Mouse (Mus musculus): ENCODE results near the gene Prpf6. TPM values are rescaled to one million over a fixed set of nuclear protein-coding genes. Genes with fewer than 3 reads are reported as not detected.

Gene Prpf6
- polyA plus RNA-seq, 1 experiment from 2014 or later = 38.9 TPM

DNA sequence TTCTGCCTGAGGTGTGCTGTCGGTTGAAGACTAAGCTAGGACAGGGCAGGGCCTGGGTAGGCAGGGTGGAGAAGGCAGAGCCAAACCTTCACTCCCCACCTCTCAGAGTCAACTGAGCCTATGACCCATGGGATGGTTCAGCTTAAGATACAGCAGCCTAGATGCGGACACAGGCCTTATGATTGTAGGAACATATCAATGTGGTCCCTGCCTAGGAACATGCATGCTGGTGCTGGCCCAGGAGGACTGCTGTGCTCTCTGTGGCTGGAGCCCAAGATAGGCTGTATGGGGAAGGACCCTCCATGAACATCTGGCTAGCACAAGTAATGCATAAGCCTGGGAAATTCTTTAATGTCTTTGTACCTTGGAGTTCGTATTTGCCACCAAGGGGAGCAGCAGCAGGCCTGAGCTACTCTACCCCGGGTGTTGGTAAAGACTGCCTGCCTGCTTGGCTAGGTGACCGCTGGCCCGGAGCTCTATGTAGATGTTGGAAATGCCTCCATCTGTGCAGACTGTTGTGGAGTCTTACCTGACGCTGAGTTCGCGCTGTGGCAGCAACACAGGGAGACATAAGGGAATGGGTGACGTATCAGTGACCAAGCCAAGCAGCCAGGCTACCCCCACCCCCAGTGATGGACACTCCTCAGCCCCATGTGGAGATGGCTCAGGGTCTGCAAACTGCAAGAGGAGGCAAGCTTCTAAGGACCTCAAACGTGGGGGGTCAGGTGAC, 19.6 kb upstream of the Prpf6 start:
- no peak overlapping the region for H3K4me2 ChIP-seq
- peaks cover 5% of the 10 kb centered on the region for H3K4me1 ChIP-seq (replicated peaks)
- no peak overlapping the region for H3K4me3 ChIP-seq
- H3K27me3 ChIP-seq = no peaks in the 10 kb centered on the region
- peaks cover 11% of the 10 kb centered on the region for H3K36me3 ChIP-seq
- H3K9ac ChIP-seq = no peak overlapping the region
- H3K27ac ChIP-seq = no peak overlapping the region
- H3K9me3 ChIP-seq (replicated peaks) = no peaks in the 10 kb centered on the region
- 89% methylated on average over 11 of the region's 11 CpGs for WGBS
- no peak for ATAC-seq (replicated peaks; ENCODE audit: insufficient number of reproducible peaks, insufficient read depth, low FRiP score, low read depth)

DNA sequence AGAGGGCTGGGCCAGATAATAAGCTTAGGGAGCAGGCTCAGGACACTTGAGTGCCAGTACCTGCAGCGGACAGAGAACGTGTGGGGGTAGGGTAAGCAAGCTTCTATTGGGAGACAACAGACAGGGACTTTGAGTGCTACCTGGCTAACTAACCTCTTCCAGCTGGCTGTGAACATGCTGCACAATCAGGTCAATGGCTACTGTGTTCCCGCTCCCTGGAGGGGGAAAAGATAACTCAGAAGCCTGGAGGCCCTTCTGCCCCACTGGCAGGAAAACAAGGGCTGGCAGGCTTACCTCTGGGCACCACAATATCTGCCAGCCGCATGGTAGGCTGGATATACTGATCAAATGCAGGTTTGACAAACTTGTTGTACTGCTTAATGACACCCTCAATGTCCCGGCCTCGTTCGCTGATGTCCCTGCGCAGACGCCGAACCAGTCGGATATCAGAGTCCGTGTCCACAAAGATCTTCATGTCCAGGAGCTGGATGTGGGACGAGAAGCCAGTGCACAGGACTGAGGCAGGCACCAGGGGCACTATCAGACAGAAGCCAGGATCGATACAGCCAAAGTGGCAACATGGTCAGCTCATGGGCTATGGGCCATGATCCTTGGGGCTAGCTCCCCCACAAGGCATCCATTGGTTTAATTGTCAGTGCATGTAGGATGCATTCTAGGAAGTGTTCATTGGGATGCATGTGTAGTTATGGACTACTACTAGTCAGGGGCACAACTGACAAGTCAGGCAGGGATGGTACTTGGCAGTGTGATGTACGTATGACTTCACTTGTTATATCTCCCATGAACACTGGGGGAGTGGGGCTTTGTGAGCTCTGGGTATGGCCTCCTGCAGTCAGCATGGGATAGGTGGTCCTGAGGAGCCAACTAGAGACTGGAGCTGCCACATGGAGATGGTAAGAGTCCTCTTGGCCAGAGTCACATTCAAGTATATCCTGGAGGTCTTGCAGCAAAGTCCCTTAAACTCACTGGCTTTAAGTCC, 18.4 kb upstream of the Prpf6 start:
- Histone ChIP-seq H3K36me3 (peaks cover 11% of the 10 kb centered on the region), H3K9ac (no peak overlapping the region), H3K27ac (no peak overlapping the region), H3K27me3 (no peaks in the 10 kb centered on the region), H3K4me2 (no peak overlapping the region), H3K9me3 (replicated peaks) (no peaks in the 10 kb centered on the region), H3K4me3 (no peak overlapping the region), H3K4me1 (replicated peaks) (peaks cover 13% of the 10 kb centered on the region)
- 91% methylated on average over 15 of the region's 15 CpGs for WGBS
- no peak for ATAC-seq (replicated peaks; ENCODE audit: insufficient number of reproducible peaks, insufficient read depth, low FRiP score, low read depth)

DNA sequence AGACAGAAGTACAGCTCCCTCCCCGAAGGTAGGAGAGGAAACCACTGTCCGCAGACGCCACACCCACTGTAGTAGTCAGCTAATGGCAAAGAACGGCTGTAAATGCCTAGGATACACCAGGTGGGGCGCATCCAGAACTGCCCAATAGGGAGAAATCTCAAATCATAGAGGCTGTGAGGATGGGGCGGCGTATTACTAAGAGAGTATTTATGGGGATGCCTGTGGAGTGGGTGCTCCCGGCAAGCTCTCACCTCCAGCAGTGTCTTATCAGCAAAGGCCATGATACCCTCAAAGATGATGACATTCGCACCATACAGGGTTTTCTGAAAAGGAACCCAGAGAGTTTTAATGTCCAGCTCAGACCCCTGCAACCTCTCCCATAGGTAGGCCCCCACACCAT, 17.7 kb upstream of the Prpf6 start:
- no peak overlapping the region for H3K9ac ChIP-seq
- H3K9me3 ChIP-seq (replicated peaks) = no peaks in the 10 kb centered on the region
- H3K36me3 ChIP-seq = peaks cover 11% of the 10 kb centered on the region
- WGBS = 85% methylated on average over 9 of the region's 9 CpGs
- H3K27ac ChIP-seq = no peak overlapping the region
- ATAC-seq (replicated peaks; ENCODE audit: insufficient number of reproducible peaks, insufficient read depth, low FRiP score, low read depth) = no peak
- peaks cover 21% of the 10 kb centered on the region for H3K4me1 ChIP-seq (replicated peaks)
- H3K4me3 ChIP-seq = no peak overlapping the region
- H3K4me2 ChIP-seq = no peak overlapping the region
- H3K27me3 ChIP-seq = no peaks in the 10 kb centered on the region

DNA sequence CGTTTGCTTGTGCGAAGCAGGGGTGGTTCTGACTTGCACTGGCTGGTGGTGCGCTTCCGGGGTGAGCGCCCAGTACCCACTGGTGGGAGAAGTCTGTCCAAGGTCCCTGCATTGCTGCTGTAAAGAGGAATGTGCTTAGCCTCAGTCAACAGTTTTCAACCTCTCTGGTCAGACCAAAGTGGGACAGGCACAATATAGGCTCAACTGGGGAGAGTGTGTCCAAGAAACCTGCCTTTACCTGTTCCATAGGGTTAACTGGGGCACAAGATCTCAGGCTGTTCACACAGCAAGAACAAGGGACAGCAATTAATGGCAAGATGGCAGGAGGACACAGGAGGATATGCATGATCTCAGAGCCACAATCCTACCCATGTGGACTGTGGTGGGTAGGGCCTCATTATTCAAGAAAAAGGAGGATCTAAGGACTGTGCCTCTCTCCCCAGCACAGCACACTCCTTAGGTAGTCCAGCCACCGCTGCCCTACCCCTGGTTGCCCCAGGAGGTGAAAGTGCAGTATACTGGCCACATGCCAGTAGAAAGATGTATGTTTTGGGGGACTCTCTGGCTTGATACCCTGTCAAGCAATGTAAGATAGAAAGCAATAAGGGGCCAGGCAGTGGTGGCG, 16.6 kb upstream of the Prpf6 start:
- peaks cover 31% of the 10 kb centered on the region for H3K4me1 ChIP-seq (replicated peaks)
- no peak overlapping the region for H3K9ac ChIP-seq
- WGBS = 92% methylated on average over 7 of the region's 7 CpGs
- no peak overlapping the region for H3K27ac ChIP-seq
- ATAC-seq (replicated peaks; ENCODE audit: insufficient number of reproducible peaks, insufficient read depth, low FRiP score, low read depth) = no peak
- H3K9me3 ChIP-seq (replicated peaks) = no peaks in the 10 kb centered on the region
- peaks cover 11% of the 10 kb centered on the region for H3K36me3 ChIP-seq
- H3K4me2 ChIP-seq = no peak overlapping the region
- H3K27me3 ChIP-seq = no peaks in the 10 kb centered on the region
- H3K4me3 ChIP-seq = no peak overlapping the region

DNA sequence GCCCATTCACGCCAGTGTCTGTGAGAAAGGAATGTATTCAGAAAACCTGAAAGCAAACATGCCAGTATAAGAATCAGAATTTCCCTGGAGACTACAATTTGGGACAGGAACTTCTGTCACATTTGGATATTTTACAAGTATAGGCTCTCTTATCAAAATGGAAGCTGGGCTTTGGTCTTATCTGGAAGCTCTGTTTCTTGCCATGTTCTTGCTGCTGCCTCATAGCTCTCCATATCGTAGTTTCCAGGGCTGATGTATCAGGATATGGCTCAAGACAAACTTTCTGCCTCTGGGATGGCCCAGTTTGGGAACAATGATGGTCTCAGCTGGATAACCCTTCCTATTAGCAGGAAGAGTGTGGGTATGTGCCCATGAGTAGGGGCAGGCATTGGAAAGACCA, 15.1 kb upstream of the Prpf6 start:
- ATAC-seq (replicated peaks; ENCODE audit: insufficient number of reproducible peaks, insufficient read depth, low FRiP score, low read depth) = no peak
- Histone ChIP-seq H3K9ac (no peak overlapping the region), H3K9me3 (replicated peaks) (no peaks in the 10 kb centered on the region), H3K27ac (no peak overlapping the region), H3K4me2 (no peak overlapping the region), H3K4me1 (replicated peaks) (peaks cover 35% of the 10 kb centered on the region), H3K4me3 (no peak overlapping the region), H3K27me3 (no peaks in the 10 kb centered on the region), H3K36me3 (peaks cover 11% of the 10 kb centered on the region)
- 72% methylated on average over 2 of the region's 2 CpGs for WGBS

DNA sequence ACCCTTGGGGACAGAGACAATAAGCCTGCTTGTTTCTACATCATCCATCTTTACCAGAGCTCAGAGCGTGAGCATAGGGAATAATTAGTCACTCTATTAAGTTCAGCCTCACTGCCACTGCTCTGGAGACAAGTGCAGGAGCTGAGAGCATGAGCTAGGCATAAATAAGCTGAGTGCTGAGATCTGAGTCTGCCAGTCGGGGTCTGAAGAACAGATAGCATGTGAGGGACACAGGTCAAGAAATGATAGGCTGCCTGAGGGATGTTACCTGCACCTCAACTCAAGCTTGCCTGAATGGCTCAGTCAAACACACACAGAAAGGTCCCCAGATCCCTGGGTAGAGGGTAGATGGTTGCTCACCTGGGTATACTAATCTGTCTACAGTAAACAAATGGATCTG, 14.5 kb upstream of the Prpf6 start:
- no peak overlapping the region for H3K4me3 ChIP-seq
- H3K4me1 ChIP-seq (replicated peaks) = peaks cover 37% of the 10 kb centered on the region
- H3K9me3 ChIP-seq (replicated peaks) = no peaks in the 10 kb centered on the region
- no peaks in the 10 kb centered on the region for H3K27me3 ChIP-seq
- peaks cover 11% of the 10 kb centered on the region for H3K36me3 ChIP-seq
- WGBS = 64% methylated on average over 2 of the region's 2 CpGs
- no peak overlapping the region for H3K4me2 ChIP-seq
- no peak overlapping the region for H3K9ac ChIP-seq
- no peak for ATAC-seq (replicated peaks; ENCODE audit: insufficient number of reproducible peaks, insufficient read depth, low FRiP score, low read depth)
- no peak overlapping the region for H3K27ac ChIP-seq

DNA sequence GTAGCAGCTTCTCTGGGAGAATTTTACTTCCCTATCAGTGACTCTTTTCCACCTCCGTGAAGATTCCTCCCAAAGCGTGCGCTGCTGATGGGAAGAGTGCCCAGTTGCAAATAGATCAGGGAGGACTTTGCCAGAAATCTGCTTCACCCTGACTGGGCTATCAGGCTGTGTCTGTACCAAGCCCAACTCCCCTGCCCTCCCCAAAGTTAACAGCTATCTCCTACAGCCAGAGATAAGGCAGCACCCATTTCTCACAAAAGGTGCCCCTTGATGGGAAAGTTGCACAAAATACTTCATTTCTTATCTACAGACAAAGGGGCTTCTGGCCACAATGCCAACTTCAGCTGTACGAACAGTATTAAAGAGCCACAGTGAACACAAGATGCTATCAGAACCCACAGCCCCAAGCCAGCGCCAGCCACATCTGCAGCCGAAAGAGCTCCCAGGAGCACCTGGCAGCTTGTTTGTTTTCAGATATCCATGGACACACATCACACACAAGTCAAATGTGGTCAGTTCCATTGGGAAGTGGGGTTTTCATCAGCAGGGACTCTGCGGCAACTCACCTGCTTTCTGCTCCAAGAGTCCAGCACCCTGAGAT, 13.6 kb upstream of the Prpf6 start:
- Histone ChIP-seq H3K4me3 (no peak overlapping the region), H3K9ac (0 out of 2 replicates have a peak overlapping the region, but pooled peaks have one; percentile 5), H3K4me2 (0 out of 2 replicates have a peak overlapping the region, but pooled peaks have one; percentile 11), H3K27me3 (no peaks in the 10 kb centered on the region), H3K4me1 (replicated peaks) (peaks cover 39% of the 10 kb centered on the region), H3K36me3 (peaks cover 9% of the 10 kb centered on the region), H3K27ac (no peak overlapping the region; the same call in 1 of the 2 replicates), H3K9me3 (replicated peaks) (no peaks in the 10 kb centered on the region)
- WGBS = 37% methylated on average over 7 of the region's 7 CpGs
- ATAC-seq (replicated peaks; ENCODE audit: insufficient number of reproducible peaks, insufficient read depth, low FRiP score, low read depth) = no peak

DNA sequence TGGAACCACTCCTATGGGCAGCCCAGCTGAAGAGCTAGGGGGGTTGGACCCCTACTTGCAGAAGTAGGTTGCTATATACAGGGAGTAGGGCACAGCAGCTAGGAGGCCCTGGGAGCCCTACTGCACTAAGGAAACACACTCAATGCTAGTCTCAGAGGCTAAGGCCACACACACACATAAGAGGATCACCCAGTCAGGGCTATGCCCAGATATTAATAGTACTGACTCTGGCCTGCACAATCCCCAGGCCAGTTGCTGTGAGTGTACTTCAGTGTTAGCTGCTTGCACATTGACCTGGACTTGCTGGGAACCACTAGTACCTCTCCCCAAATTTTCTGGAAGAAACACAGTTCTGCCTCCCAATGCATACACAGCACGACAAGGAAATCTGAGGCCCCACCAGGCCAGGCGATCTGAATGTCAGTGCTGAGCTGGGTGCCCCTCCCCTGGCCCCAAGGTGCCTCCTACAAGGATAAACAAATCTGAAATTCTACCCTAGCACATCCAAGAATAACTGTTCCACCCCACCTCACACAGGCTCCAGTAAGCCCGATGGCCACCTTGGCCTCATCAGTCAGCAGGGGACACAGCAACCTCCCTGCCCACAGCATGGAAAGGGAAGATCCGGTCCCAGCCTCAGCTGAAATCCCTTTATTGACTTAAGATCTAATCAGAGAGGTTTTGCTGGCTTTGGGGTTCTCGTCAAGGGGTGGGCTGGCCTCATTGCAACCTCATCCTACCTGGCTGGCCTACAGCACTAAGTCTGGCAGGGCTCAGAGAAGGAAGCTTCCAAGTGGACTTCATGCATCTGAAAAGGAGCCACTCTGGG, 12.7 kb upstream of the Prpf6 start:
- Histone ChIP-seq H3K4me1 (replicated peaks) (peaks cover 39% of the 10 kb centered on the region), H3K4me3 (no peak overlapping the region), H3K9me3 (replicated peaks) (no peaks in the 10 kb centered on the region), H3K9ac (peak overlapping the region; percentile 19; the same call in 1 of the 2 replicates), H3K4me2 (no peak overlapping the region), H3K27ac (peak overlapping the region; percentile 48; the same call in 1 of the 2 replicates), H3K27me3 (no peaks in the 10 kb centered on the region), H3K36me3 (peaks cover 6% of the 10 kb centered on the region; the same call in 1 of the 2 replicates)
- 37% methylated on average over 5 of the region's 5 CpGs for WGBS
- ATAC-seq (replicated peaks; ENCODE audit: insufficient number of reproducible peaks, insufficient read depth, low FRiP score, low read depth) = no peak

DNA sequence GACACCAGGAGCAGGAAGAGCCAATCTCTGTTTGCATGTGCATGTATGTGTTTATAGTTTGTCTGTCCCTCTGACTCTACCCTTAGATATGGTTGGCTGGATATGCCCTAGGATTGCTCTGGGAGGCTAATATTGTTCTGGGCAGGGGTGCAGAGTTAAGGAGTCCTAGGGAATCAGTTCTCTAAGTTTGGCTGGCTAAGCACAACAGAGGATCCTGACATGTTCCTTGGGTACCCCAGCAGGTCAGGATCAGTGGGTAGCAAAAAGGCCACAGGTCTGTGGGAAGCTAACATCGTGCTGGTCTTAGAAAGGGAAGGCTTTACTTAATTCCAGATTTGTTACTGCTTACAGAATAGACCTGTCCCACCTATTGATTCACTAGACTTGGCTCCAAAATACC, 12.0 kb upstream of the Prpf6 start:
- no peak for ATAC-seq (replicated peaks; ENCODE audit: insufficient number of reproducible peaks, insufficient read depth, low FRiP score, low read depth)
- Histone ChIP-seq H3K4me3 (no peak overlapping the region), H3K27me3 (no peaks in the 10 kb centered on the region), H3K9ac (no peak overlapping the region), H3K36me3 (peaks cover 10% of the 10 kb centered on the region; the same call in 1 of the 2 replicates), H3K9me3 (replicated peaks) (no peaks in the 10 kb centered on the region), H3K4me2 (0 out of 2 replicates have a peak overlapping the region, but pooled peaks have one; percentile 90), H3K4me1 (replicated peaks) (peaks cover 39% of the 10 kb centered on the region), H3K27ac (0 out of 2 replicates have a peak overlapping the region, but pooled peaks have one; percentile 48)
- 94% methylated on average over 1 of the region's 1 CpGs for WGBS

DNA sequence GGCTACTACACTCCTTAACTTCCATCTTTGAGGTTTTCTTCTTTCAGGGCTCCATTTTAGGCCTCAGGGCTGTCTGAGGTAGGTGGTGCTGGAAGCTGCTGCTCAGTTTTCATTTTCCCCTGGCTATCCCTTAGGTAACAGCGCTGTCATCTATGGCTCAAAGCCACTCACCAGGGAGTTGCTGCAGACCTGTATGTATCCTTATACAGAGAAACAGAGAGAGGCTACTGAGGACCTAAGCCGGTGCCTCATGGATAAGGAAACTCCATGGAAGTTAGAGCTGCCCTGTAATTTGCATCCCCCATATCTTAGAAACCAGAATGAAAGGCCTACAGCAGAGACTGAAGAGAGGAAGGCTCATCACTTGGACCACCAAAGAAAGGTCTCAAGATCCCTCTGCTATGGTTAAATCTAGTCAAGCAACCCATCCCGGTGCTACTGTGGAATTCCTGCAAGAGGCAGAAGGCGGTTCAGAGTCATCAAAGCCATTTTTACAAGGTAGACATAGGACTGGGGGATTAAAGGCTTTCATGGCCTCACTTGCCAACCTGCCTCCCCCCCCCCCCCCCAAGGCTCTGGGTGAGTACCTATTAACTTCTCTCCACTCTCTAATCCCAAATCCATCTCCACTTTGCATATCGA, 11.4 kb upstream of the Prpf6 start:
- 74% methylated on average over 5 of the region's 5 CpGs for whole genome bisulfite sequencing
- Histone ChIP-seq H3K4me1 (replicated peaks) (peaks cover 39% of the 10 kb centered on the region), H3K9me3 (replicated peaks) (no peaks in the 10 kb centered on the region), H3K9ac (peak overlapping the region; percentile 57), H3K4me3 (peak overlapping the region; percentile 85), H3K36me3 (peaks cover 15% of the 10 kb centered on the region), H3K4me2 (peak overlapping the region; percentile 90), H3K27me3 (no peaks in the 10 kb centered on the region), H3K27ac (peak overlapping the region; percentile 97)
- ATAC-seq (replicated peaks; ENCODE audit: insufficient number of reproducible peaks, insufficient read depth, low FRiP score, low read depth) = no peak
